Mouse (Mus musculus) lung, postnatal 25 days (tissue): Measurements from ENCODE around the gene R3hdm4.

ENCODE experiments used
- DNase-seq: peaks from one replicate; pipeline ENCODE4 v3.0.0; 2022; ENCODE audit warnings: low spot score

The R3hdm4 gene

GRCm38 (mm10) chr10:79866601-79867000 lies 54.4 kb downstream of the R3hdm4 start:
- no peak for DNase-seq

- no peak for DNase-seq
These were observed 55.2 kb downstream of the R3hdm4 start for GRCm38 (mm10) chr10:79865801-79866295.

DNA sequence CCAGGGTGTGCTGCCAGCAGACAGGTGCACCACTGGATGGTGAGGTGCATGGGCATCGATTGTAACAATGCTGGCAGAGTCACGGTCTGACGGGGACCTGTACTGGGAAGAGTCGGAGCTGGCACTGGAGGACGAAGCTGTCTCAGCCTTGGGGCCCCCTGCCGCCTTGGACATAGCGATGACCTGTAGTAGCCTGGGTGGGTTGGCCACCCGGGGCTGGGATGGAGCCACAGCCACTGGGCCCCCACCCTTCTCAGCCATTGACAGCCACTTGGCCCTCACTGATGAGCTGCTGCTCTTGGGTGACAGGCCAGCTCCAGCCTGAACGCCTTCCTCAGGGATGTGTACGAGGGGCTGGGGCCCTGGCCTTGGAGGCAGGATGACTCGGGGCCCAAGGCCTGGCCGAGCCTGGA lies 55.8 kb downstream of the R3hdm4 start:
- no peak for DNase-seq

DNA sequence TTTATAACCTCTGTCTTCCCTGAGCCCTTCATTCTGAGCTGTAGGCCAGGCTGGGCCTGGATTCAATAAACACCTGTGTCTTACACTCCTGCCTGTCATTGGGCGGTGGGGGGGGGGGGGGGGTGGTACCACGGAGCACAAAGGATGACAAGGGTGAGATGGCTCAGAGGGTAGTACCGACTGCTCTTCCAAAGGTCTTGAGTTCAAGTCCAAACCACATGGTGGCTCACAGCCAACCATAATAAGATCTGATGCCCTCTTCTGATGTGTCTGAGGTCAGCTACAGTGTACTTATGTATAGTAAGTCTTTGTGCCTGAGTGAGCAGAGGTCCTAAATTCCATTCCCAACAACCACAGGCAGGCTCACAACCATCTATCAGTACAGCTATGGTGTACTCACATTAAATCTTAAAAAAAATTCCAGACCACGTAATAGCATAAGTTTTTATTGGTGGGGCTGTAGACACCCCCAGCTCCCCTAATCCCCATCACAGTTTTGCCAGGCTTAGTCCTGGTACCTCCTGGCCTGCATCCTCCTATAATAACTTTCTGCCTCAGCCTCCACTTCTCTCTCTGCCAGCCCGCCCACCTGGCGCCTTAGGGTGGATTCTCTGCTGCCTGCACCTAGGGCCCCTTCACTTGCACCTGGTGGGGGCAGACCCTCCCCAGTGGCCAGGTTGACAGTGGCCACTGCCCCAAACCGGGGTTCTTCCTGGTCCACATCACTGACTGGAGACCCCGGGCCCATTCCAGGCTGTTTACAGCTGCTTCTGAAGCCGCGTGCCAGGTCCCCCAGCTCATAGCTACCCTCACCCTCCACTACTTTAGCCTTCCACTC lies 56.4 kb downstream of the R3hdm4 start:
- no peak for DNase-seq

DNA sequence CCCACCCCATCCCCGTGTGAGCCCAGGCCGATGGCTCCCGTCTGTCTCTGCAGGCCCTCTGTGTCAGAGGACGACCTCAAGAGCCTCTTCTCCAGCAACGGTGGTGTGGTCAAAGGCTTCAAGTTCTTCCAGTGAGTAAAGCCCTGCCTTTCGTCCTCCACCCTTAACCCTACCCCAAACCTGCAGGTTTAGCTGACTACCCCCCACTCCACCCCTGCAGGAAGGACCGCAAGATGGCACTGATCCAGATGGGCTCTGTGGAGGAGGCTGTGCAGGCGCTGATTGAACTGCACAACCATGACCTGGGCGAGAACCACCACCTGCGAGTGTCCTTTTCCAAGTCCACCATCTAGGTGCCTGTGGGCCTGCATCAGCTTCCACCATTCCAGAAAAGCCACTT lies 58.1 kb downstream of the R3hdm4 start:
- no peak for DNase-seq

- no peak for DNase-seq
These were observed 58.8 kb downstream of the R3hdm4 start for GRCm38 (mm10) chr10:79862049-79862788.

DNA sequence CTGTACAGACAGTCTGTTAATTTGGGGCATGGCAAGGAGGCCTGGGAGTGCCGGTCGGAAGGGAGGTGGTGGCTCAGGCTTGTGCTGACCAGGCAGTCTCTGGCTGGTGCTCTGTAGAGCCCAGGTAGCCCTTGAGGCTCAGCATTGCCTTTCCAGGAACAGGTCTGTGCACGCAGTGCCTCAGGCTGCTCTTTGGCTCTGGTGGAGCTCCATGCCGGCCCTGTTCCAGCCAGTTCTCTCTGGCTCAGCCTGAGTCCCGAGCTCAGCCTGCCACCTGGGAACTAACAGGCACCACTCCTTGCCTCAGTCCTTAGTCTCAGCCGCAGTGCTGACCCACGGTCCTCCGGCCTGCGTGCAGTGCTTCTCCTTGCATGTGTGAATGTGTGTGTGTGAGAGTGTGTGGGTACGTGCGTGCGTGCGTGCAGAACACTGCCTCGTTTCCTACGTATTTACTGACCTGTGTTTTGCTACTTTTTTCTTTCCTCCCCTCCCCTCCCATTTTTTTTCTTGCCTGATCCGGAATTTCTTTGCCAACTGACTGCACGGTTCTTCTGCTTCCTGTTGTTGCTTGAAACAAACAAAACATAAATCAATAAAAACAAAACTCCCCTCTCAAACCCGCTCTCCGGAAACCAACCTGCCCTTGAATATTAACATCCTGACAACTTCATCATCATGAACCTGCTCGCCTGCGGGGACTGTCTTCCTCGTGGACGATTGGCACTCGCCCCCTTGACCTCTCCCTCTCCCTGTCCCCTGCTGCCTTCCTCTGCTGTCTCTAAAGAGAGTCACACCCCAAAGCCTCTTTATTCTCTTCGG lies 59.6 kb downstream of the R3hdm4 start:
- no peak for DNase-seq

- no peak for DNase-seq
These were observed 60.7 kb downstream of the R3hdm4 start for GRCm38 (mm10) chr10:79860079-79860911.
